Mouse (Mus musculus) brain, adult 2 months (tissue): ENCODE measurements around the gene Gm2004.
"Not testable (repeated sequence)": the region's sequence is repeated elsewhere in the genome, so short reads cannot be mapped to it uniquely, and the experiment has no call there.

Experiments used
- DNase-seq: peaks from one replicate; pipeline ENCODE4 v3.0.0; 2011; ENCODE audit warnings: low read depth, low spot score

Gm2004 gene

DNA sequence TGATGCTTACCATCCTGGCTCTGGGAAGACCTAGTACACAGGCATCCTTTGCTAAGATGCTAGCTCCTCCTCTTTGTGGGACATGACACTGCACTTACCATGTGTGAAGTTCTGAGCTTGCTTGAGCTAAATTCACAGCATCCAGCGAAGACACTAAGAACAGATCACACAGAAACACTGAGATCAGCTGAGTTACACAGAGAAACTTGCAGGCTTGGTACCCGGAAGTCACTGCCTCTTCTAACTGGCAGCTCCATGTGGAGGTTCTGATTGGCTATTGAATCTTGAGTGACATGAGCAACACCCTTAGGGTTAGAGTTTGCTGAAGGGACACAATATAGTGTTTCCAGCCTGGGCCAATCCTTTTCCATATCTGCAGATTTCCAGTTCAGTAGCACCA lies at the start of gene Gm2004:
Gene Gm2004 (minus strand): TSS at position 101 of the 400 bp plus-strand sequence.
- DNase-seq, result not testable (repeated sequence)
